Mouse (Mus musculus): Measurements from ENCODE around the gene Tmem165. TPM values are rescaled to one million over a fixed set of nuclear protein-coding genes. Genes with fewer than 3 reads are reported as not detected.

The Tmem165 gene
- polyA plus RNA-seq, 1 experiment from 2014 or later: 59.6 TPM

DNA sequence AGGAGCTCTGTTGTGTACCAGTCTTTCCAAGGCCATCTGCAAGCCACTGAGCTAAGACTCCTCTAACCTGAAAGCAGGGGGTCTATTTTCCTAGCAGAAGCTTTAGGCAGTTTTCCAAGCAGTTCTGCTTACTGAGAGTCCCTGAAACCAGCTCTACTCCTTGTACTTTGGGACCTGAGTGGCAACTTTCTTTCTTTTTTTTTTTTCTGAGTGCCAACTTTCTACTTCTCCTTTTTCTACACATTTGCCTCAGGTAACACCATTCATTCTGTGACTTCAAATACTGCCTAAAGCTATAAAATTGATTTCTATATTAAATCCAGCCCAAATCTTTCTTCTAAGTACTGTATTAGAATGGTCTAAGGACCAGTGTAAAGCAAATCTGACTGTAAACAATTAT is 62.9 kb downstream of the Tmem165 start:
- no peak overlapping the region for H3K27ac ChIP-seq (ENCODE audit: low read length)
- no peak overlapping the region for H3K4me3 ChIP-seq (replicated peaks; ENCODE audit: low read length)
- H3K36me3 ChIP-seq (ENCODE audit: control insufficient read depth, insufficient read depth, low read length): no peaks in the 10 kb centered on the region; the same call in 1 of the 2 replicates
- H3K9ac ChIP-seq (ENCODE audit: low read length): no peak overlapping the region
- no peaks in the 10 kb centered on the region for H3K4me1 ChIP-seq (ENCODE audit: control insufficient read depth, insufficient read depth, low read length)
- H3K4me2 ChIP-seq (ENCODE audit: low read depth, low read length): no peak overlapping the region
- H3K9me3 ChIP-seq (replicated peaks; ENCODE audit: control insufficient read depth, low read length): no peaks in the 10 kb centered on the region
- no peak for ATAC-seq (ENCODE audit: insufficient read depth, low FRiP score)
- no peaks in the 10 kb centered on the region for H3K27me3 ChIP-seq (ENCODE audit: control insufficient read depth, insufficient read depth, low read length)

DNA sequence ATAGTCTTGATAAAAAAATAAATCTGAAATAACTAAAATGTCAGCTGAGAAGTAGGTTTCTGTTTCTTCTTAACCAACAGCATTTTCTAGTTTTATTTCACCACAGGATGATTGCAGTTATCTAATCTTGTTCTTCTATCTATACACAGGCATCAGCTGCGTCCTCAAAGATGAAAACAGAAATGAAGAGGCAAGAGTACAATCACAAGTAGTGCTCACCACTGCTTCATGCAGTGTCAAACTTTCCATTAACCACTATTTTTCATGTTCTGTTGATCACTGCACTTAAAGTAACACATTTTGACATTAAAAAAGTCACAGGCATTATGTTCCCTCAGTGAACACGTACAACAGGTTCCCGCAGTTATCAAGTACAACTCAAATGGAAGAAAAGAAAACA is 67.3 kb downstream of the Tmem165 start:
- H3K9ac ChIP-seq (ENCODE audit: low read length): no peak overlapping the region
- no peak for ATAC-seq (ENCODE audit: insufficient read depth, low FRiP score)

More for the DNA sequence above, 67.3 kb downstream of the Tmem165 start:
- Histone ChIP-seq H3K36me3 (ENCODE audit: control insufficient read depth, insufficient read depth, low read length) (no peaks in the 10 kb centered on the region), H3K27ac (ENCODE audit: low read length) (no peak overlapping the region), H3K4me3 (replicated peaks; ENCODE audit: low read length) (no peak overlapping the region), H3K4me1 (ENCODE audit: control insufficient read depth, insufficient read depth, low read length) (no peaks in the 10 kb centered on the region), H3K9me3 (replicated peaks; ENCODE audit: control insufficient read depth, low read length) (no peaks in the 10 kb centered on the region), H3K27me3 (ENCODE audit: control insufficient read depth, insufficient read depth, low read length) (no peaks in the 10 kb centered on the region), H3K4me2 (ENCODE audit: low read depth, low read length) (no peak overlapping the region)
- WGBS: 88% methylated on average over 3 of the region's 3 CpGs

Other genes with a start within 250 kb of the Tmem165 start
- gene Kdr, start 205.4 kb upstream of the Tmem165 start, polyA plus RNA-seq (2015; fragmentation: Nextera tagmentation; extraction: Ambion mirVana): 26.3 and 28.1 TPM in 2 replicates
- 36.0 and 39.6 TPM in 2 replicates for gene Srd5a3, start 43.6 kb upstream of the Tmem165 start, polyA plus RNA-seq (2015; fragmentation: Nextera tagmentation; extraction: Ambion mirVana)
- 12.5 and 13.0 TPM in 2 replicates for gene Clock, start 120.9 kb downstream of the Tmem165 start, polyA plus RNA-seq (2015; fragmentation: Nextera tagmentation; extraction: Ambion mirVana)
- gene Pdcl2, start 147.3 kb downstream of the Tmem165 start, polyA plus RNA-seq (2015; fragmentation: Nextera tagmentation; extraction: Ambion mirVana): not detected in 2 replicates
- gene Nmu, start 179.9 kb downstream of the Tmem165 start, polyA plus RNA-seq (2015; fragmentation: Nextera tagmentation; extraction: Ambion mirVana): 0.17 TPM in 1 of 2 replicates, not detected in the other

Data from stomach, embryonic 16.5 days (tissue).